Mouse (Mus musculus) MEL (cell line): ENCODE measurements around the gene Cnot8. TPM values are rescaled to one million over a fixed set of nuclear protein-coding genes. Genes with fewer than 3 reads are reported as not detected.

ENCODE experiments used
- DNase-seq: peaks from one replicate; pipeline ENCODE4 v3.0.0; 2011; ENCODE audit warnings: low read depth, low spot score
- H3K27ac ChIP-seq: 2 replicates; pipeline ENCODE4 v1.5.1; 2012; ENCODE audit warnings: low read depth, mild to moderate bottlenecking, control low read depth, low read length, moderate library complexity; ENCODE audit not compliant: control insufficient read depth
- H3K27me3 ChIP-seq, 2 experiments: fragments of 150-350 bp in 1 of 2; sonication (generic) in 1 of 2; 2 replicates each; pipeline ENCODE4 v1.6.1; 2012; ENCODE audit warnings: low read length in 2 of 2, mild to moderate bottlenecking in 2 of 2, improper control_type of control experiment in 1 of 2, moderate library complexity in 1 of 2; ENCODE audit not compliant: insufficient read depth in 2 of 2, control insufficient read depth in 1 of 2
- H3K36me3 ChIP-seq, 2 experiments: 2 replicates each; pipeline ENCODE4 v1.6.1; 2012 to 2014; ENCODE audit warnings: low read length in 2 of 2, improper control_type of control experiment in 1 of 2, inconsistent platforms in 1 of 2, mild to moderate bottlenecking in 1 of 2; ENCODE audit not compliant: insufficient read depth in 2 of 2, control insufficient read depth in 1 of 2
- H3K4me1 ChIP-seq, 2 experiments: fragments of 150-350 bp in 1 of 2; sonication (generic) in 1 of 2; 2 replicates each; pipeline ENCODE4 v1.6.1; 2012; ENCODE audit warnings: low read length in 2 of 2, improper control_type of control experiment in 1 of 2, mild to moderate bottlenecking in 1 of 2; ENCODE audit not compliant: insufficient read depth in 2 of 2, control insufficient read depth in 1 of 2
- H3K4me3 ChIP-seq, 2 experiments: fragments of 150-350 bp in 1 of 2; sonication (generic) in 1 of 2; 2 replicates each; pipeline ENCODE4 v1.5.1; 2012; ENCODE audit warnings: low read depth in 2 of 2, low read length in 2 of 2, mild to moderate bottlenecking in 2 of 2, moderate library complexity in 2 of 2, control low read depth in 1 of 2, improper control_type of control experiment in 1 of 2; ENCODE audit not compliant: control insufficient read depth in 1 of 2, insufficient read depth in 1 of 2
- H3K79me2 ChIP-seq: 2 replicates; pipeline ENCODE4 v1.6.1; 2012; ENCODE audit warnings: mild to moderate bottlenecking, low read length, moderate library complexity; ENCODE audit not compliant: control insufficient read depth, poor library complexity, insufficient read depth
- H3K9ac ChIP-seq: 2 replicates; pipeline ENCODE4 v1.6.1; 2012; ENCODE audit warnings: low read depth, mild to moderate bottlenecking, control low read depth, low read length, moderate library complexity; ENCODE audit not compliant: control insufficient read depth, poor library complexity, severe bottlenecking
- H3K9me3 ChIP-seq: fragments of 150-350 bp; sonication (generic); replicated peaks from 2 replicates; pipeline ENCODE4 v1.6.1; 2012; ENCODE audit warnings: mild to moderate bottlenecking, low read length, improper control_type of control experiment, moderate library complexity; ENCODE audit not compliant: insufficient read depth
- CHD1 ChIP-seq: IDR thresholded peaks from 2 replicates; pipeline ENCODE4 v1.6.1; 2012; ENCODE audit warnings: low read depth, mild to moderate bottlenecking, inconsistent platforms, low read length, improper control_type of control experiment
- CTCF ChIP-seq, 3 experiments: IDR thresholded peaks in 2 of 3; conservative IDR thresholded peaks in 1 of 3; 2 replicates each; pipeline ENCODE4 v1.5.1; 2011 to 2012; ENCODE audit warnings: low read length in 3 of 3, low read depth in 2 of 3, mild to moderate bottlenecking in 2 of 3, improper control_type of control experiment in 1 of 3, inconsistent platforms in 1 of 3, mixed read lengths in 1 of 3, moderate library complexity in 1 of 3; ENCODE audit not compliant: control insufficient read depth in 1 of 3, insufficient read depth in 1 of 3, poor library complexity in 1 of 3, severe bottlenecking in 1 of 3
- E2F4 ChIP-seq: IDR thresholded peaks from 2 replicates; pipeline ENCODE4 v1.6.1; 2011; ENCODE audit warnings: low read depth, low read length, improper control_type of control experiment, borderline replicate concordance
- ELF1 ChIP-seq: IDR thresholded peaks from 2 replicates; pipeline ENCODE4 v1.6.1; 2014; ENCODE audit warnings: low read depth, mild to moderate bottlenecking, inconsistent platforms, low read length, improper control_type of control experiment, moderate library complexity
- EP300 ChIP-seq, 2 experiments: IDR thresholded peaks; 2 replicates each; pipeline ENCODE4 v1.6.1; 2011; ENCODE audit warnings: improper control_type of control experiment in 2 of 2, low read length in 2 of 2, low read depth in 1 of 2, mild to moderate bottlenecking in 1 of 2
- ETS1 ChIP-seq: IDR thresholded peaks from 2 replicates; pipeline ENCODE4 v1.6.1; 2012; ENCODE audit warnings: low read depth, mild to moderate bottlenecking, inconsistent platforms, low read length, improper control_type of control experiment, moderate library complexity
- HCFC1 ChIP-seq: IDR thresholded peaks from 2 replicates; pipeline ENCODE4 v1.6.1; 2012; ENCODE audit warnings: low read depth, mild to moderate bottlenecking, inconsistent platforms, low read length, improper control_type of control experiment, moderate library complexity
- MAX ChIP-seq: IDR thresholded peaks from 2 replicates; pipeline ENCODE4 v1.6.1; 2011; ENCODE audit warnings: low read length, improper control_type of control experiment
- MEF2A ChIP-seq: IDR thresholded peaks from 2 replicates; pipeline ENCODE4 v1.6.1; 2014; ENCODE audit warnings: low read depth, mild to moderate bottlenecking, inconsistent platforms, low read length, improper control_type of control experiment; ENCODE audit not compliant: poor library complexity, insufficient replicate concordance, severe bottlenecking; ENCODE audit errors: extremely low read depth
- MYC ChIP-seq: IDR thresholded peaks from 2 replicates; pipeline ENCODE4 v1.6.1; 2011; ENCODE audit warnings: low read depth, mild to moderate bottlenecking, low read length, improper control_type of control experiment, moderate library complexity
- NRF1 ChIP-seq: IDR thresholded peaks from 2 replicates; pipeline ENCODE4 v1.6.1; 2014; ENCODE audit warnings: low read depth, mild to moderate bottlenecking, inconsistent platforms, low read length, improper control_type of control experiment, moderate library complexity; ENCODE audit not compliant: poor library complexity, insufficient read depth, severe bottlenecking
- POLR2AphosphoS2 ChIP-seq: IDR thresholded peaks from 2 replicates; pipeline ENCODE4 v1.6.1; 2011; ENCODE audit warnings: low read length, improper control_type of control experiment
- RAD21 ChIP-seq: IDR thresholded peaks from 2 replicates; pipeline ENCODE4 v1.6.1; 2011; ENCODE audit warnings: mild to moderate bottlenecking, low read depth, low read length, improper control_type of control experiment
- RCOR1 ChIP-seq: IDR thresholded peaks from 2 replicates; pipeline ENCODE4 v1.6.1; 2012; ENCODE audit warnings: low read depth, mild to moderate bottlenecking, inconsistent platforms, low read length, improper control_type of control experiment
- SIN3A ChIP-seq: IDR thresholded peaks from 2 replicates; pipeline ENCODE4 v1.6.1; 2012; ENCODE audit warnings: low read length, improper control_type of control experiment, inconsistent platforms
- TBP ChIP-seq: IDR thresholded peaks from 2 replicates; pipeline ENCODE4 v1.8.0; 2011; ENCODE audit warnings: low read depth, low read length, improper control_type of control experiment
- UBTF ChIP-seq: IDR thresholded peaks from 2 replicates; pipeline ENCODE4 v1.6.1; 2012; ENCODE audit warnings: low read depth, mild to moderate bottlenecking, inconsistent platforms, low read length, improper control_type of control experiment, moderate library complexity, borderline replicate concordance; ENCODE audit not compliant: insufficient read depth
- USF1 ChIP-seq: IDR thresholded peaks from 2 replicates; pipeline ENCODE4 v1.6.1; 2014; ENCODE audit warnings: low read depth, mild to moderate bottlenecking, inconsistent platforms, low read length, improper control_type of control experiment, moderate library complexity
- ZC3H11A ChIP-seq: IDR thresholded peaks from 2 replicates; pipeline ENCODE4 v1.6.1; 2012; ENCODE audit warnings: low read depth, mild to moderate bottlenecking, inconsistent platforms, low read length, improper control_type of control experiment
- ZKSCAN1 ChIP-seq: IDR thresholded peaks from 2 replicates; pipeline ENCODE4 v1.6.1; 2012; ENCODE audit warnings: low read depth, mild to moderate bottlenecking, inconsistent platforms, low read length, improper control_type of control experiment, moderate library complexity
- ZMIZ1 ChIP-seq: IDR thresholded peaks from 2 replicates; pipeline ENCODE4 v1.6.1; 2012; ENCODE audit warnings: low read depth, mild to moderate bottlenecking, inconsistent platforms, low read length, improper control_type of control experiment, moderate library complexity
- polyA plus RNA-seq, 2 experiments: library from polyadenylated mRNA; stranded (reverse) in 1 of 2; unstranded in 1 of 2; fragments of >175 nt in 1 of 2; fragments of >200 nt in 1 of 2; gene quantifications; 2 replicates each; pipeline versions ENCODE4 v1.2.1 to v1.2.4; 2012; ENCODE audit warnings: low replicate concordance in 2 of 2, low read depth in 1 of 2; ENCODE audit not compliant: insufficient read length in 2 of 2, insufficient read depth in 1 of 2, missing spikeins in 1 of 2
- total RNA-seq: library from RNA; depleted of rRNA; stranded (reverse); fragments of 300-350 nt; gene quantifications from 2 replicates; pipeline ENCODE4 v1.2.3, GENCODE M21; 2012

Cnot8 gene
- total and polyA plus RNA-seq, 3 experiments, result 52.9 to 70.3 TPM; not detected in 1

GRCm38 (mm10) chr11:58127544-58127943 lies 23.6 kb downstream of the Cnot8 start (continued):
- TF ChIP-seq E2F4, result no peak
- TF ChIP-seq, all 39 proteins: peak for 15

GRCm38 (mm10) chr11:58129302-58129843 lies 25.4 kb downstream of the Cnot8 start:
- H3K4me1 ChIP-seq, result peaks cover 3 to 5% of the 10 kb centered on the region in 2 experiments; a peak in 3 of 4 replicates
- no peaks in the 10 kb centered on the region for H3K9me3 ChIP-seq
- no peaks in the 10 kb centered on the region for H3K27me3 ChIP-seq
- H3K27ac ChIP-seq, result no peak overlapping the region
- no peak for TF ChIP-seq MEF2A
- no peak for TF ChIP-seq ZC3H11A
- no peak for TF ChIP-seq HCFC1
- no peak for TF ChIP-seq CHD1
- TF ChIP-seq USF1, result no peak
- TF ChIP-seq ZMIZ1, result no peak
- no peak for TF ChIP-seq ELF1
- TF ChIP-seq RCOR1, result no peak
- no peak for TF ChIP-seq MAX
- no peak for TF ChIP-seq CTCF (IDR thresholded peaks at IDR 0.05 in 2 of 3, conservative IDR thresholded peaks at IDR 0.05 in 1 of 3; ENCODE audit: control insufficient read depth in 1 of 3, insufficient read depth in 1 of 3, low read depth in 2 of 3, low read length in 3 of 3, poor library complexity in 1 of 3, severe bottlenecking in 1 of 3)
- TF ChIP-seq POLR2AphosphoS2, result no peak
- no peak for TF ChIP-seq TBP
- no peak for DNase-seq
- no peaks in the 10 kb centered on the region for H3K79me2 ChIP-seq
- no peak overlapping the region for H3K4me3 ChIP-seq
- H3K36me3 ChIP-seq, result peaks cover 9 to 30% of the 10 kb centered on the region in 2 experiments
- H3K9ac ChIP-seq, result no peak overlapping the region

GRCm38 (mm10) chr11:58132026-58132425 lies 28.1 kb downstream of the Cnot8 start:
- peaks cover 3 to 5% of the 10 kb centered on the region in 2 experiments; a peak in 3 of 4 replicates for H3K4me1 ChIP-seq
- no peaks in the 10 kb centered on the region for H3K79me2 ChIP-seq
- H3K9ac ChIP-seq, result no peak overlapping the region
- H3K27ac ChIP-seq, result no peak overlapping the region
- H3K9me3 ChIP-seq, result no peaks in the 10 kb centered on the region
- peaks cover 9 to 29% of the 10 kb centered on the region in 2 experiments for H3K36me3 ChIP-seq
- H3K4me3 ChIP-seq, result no peak overlapping the region
- TF ChIP-seq MYC (no peak), SIN3A (no peak), EP300 (IDR thresholded peaks at IDR 0.05; ENCODE audit: low read depth in 1 of 2, low read length in 2 of 2) (no peak), ZKSCAN1 (no peak), RAD21 (no peak), NRF1 (no peak), ETS1 (no peak), UBTF (no peak), HCFC1 (no peak)
- TF ChIP-seq, all 39 proteins: peak for 0
- no peak for DNase-seq
- no peaks in the 10 kb centered on the region for H3K27me3 ChIP-seq
